Mouse (Mus musculus) CH12.LX (cell line): Measurements from ENCODE around the gene Nr4a3.

Experiments used
- CTCF ChIP-seq, 2 experiments: IDR thresholded peaks in 1 of 2; conservative IDR thresholded peaks in 1 of 2; 2 replicates each; pipeline ENCODE4 v1.5.1; 2011 to 2012; ENCODE audit warnings: low read depth in 2 of 2, low read length in 2 of 2, improper control_type of control experiment in 1 of 2, inconsistent platforms in 1 of 2, mild to moderate bottlenecking in 1 of 2, moderate library complexity in 1 of 2
- ELF1 ChIP-seq: IDR thresholded peaks from 2 replicates; pipeline ENCODE4 v1.6.1; 2014; ENCODE audit warnings: low read depth, mild to moderate bottlenecking, inconsistent platforms, low read length, improper control_type of control experiment
- HCFC1 ChIP-seq: IDR thresholded peaks from 2 replicates; pipeline ENCODE4 v1.6.1; 2012; ENCODE audit warnings: low read depth, mild to moderate bottlenecking, inconsistent platforms, low read length, improper control_type of control experiment
- JUN ChIP-seq: IDR thresholded peaks from 2 replicates; pipeline ENCODE4 v1.6.1; 2011; ENCODE audit warnings: low read depth, mild to moderate bottlenecking, low read length, improper control_type of control experiment, moderate library complexity; ENCODE audit not compliant: insufficient read depth
- MAFK ChIP-seq: IDR thresholded peaks from 2 replicates; pipeline ENCODE4 v1.6.1; 2011; ENCODE audit warnings: low read length, improper control_type of control experiment; ENCODE audit not compliant: insufficient replicate concordance
- MAX ChIP-seq: IDR thresholded peaks from 2 replicates; pipeline ENCODE4 v1.6.1; 2011; ENCODE audit warnings: low read length, improper control_type of control experiment
- POLR2A ChIP-seq: IDR thresholded peaks from 2 replicates; pipeline ENCODE4 v1.6.1; 2011; ENCODE audit warnings: low read depth, mild to moderate bottlenecking, improper control_type of control experiment, low read length
- RAD21 ChIP-seq: IDR thresholded peaks from 2 replicates; pipeline ENCODE4 v1.6.1; 2011; ENCODE audit warnings: low read depth, mild to moderate bottlenecking, low read length, improper control_type of control experiment, moderate library complexity
- RCOR1 ChIP-seq: conservative IDR thresholded peaks from 2 replicates; pipeline ENCODE4 v1.6.1; 2012; ENCODE audit warnings: low read depth, mild to moderate bottlenecking, inconsistent platforms, low read length, improper control_type of control experiment
- ZNF384 ChIP-seq: IDR thresholded peaks from 2 replicates; pipeline ENCODE4 v1.6.1; 2012; ENCODE audit warnings: low read depth, low read length, improper control_type of control experiment, inconsistent platforms

DNA sequence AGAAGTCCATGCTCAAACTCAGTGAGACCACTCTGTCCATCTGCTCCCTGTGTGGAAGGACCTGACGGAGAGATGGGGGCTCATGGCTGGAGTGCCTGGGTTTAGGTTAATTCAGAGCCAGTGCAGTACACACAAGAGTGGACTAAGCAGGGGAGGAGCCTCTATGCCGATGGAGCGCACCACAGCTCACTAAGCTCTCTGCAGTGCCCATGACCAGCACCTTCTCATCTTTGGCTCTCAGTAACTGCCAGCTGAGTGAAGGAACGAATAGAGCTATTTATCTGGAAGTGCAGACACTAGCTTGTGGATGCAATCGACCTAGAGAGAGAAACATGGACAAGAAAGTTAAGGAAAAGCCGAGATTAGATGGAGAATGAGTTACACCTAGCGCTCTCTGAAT lies 24.2 kb downstream of the Nr4a3 start:
- TF ChIP-seq MAX (no peak), ZNF384 (no peak), MAFK (no peak), CTCF (conservative IDR thresholded peaks at IDR 0.05 in 1 of 2, IDR thresholded peaks at IDR 0.05 in 1 of 2; ENCODE audit: low read depth in 2 of 2, low read length in 2 of 2) (no peak), POLR2A (no peak), RAD21 (no peak), JUN (no peak), RCOR1 (no peak), ELF1 (no peak), HCFC1 (no peak)
